Mouse (Mus musculus) hematopoietic stem cell, adult 5-6 weeks (primary cell): Measurements from ENCODE around the gene Tppp3. TPM values are rescaled to one million over a fixed set of nuclear protein-coding genes. Genes with fewer than 3 reads are reported as not detected.
A peak's percentile ranks its signal among the peaks of the same experiment; 100 is the strongest.

Experiments used
- ATAC-seq, 2 experiments: fragments of 125-278 bp in 1 of 2; replicated peaks in 1 of 2; 2 replicates each; pipeline ENCODE4 v1.8.0; 2016 to 2017; ENCODE audit warnings: inconsistent platforms in 2 of 2, mild to moderate bottlenecking in 2 of 2, moderate number of reproducible peaks in 2 of 2, low read depth in 1 of 2, moderate TSS enrichment in 1 of 2; ENCODE audit not compliant: low FRiP score in 2 of 2, poor library complexity in 2 of 2, severe bottlenecking in 2 of 2, insufficient read depth in 1 of 2, low TSS enrichment in 1 of 2
- total RNA-seq: library from RNA; stranded (forward); fragments of 172-1452, 232-1000 nt; gene quantifications from 2 replicates; pipeline ENCODE4 v1.2.3, GENCODE M21; 2017

Tppp3 gene
- total RNA-seq, 1 experiment from 2014 or later = not detected

- no peak for ATAC-seq
Measured at GRCm38 (mm10) chr8:105495350-105496302, 24.3 kb upstream of the Tppp3 start.

GRCm38 (mm10) chr8:105494566-105494965 is 23.2 kb upstream of the Tppp3 start:
- no peak for ATAC-seq

- ATAC-seq = no peak
Measured at GRCm38 (mm10) chr8:105493495-105493894, 22.2 kb upstream of the Tppp3 start.

GRCm38 (mm10) chr8:105489281-105489680 is 18.0 kb upstream of the Tppp3 start:
- ATAC-seq = no peak

- ATAC-seq = no peak
Measured at GRCm38 (mm10) chr8:105488082-105488481, 16.8 kb upstream of the Tppp3 start.

GRCm38 (mm10) chr8:105484392-105484791 is 13.1 kb upstream of the Tppp3 start:
- peak in 1 of 2 experiments; percentile 31; a peak in 1 of 4 replicates for ATAC-seq

- ATAC-seq = no peak
Measured at GRCm38 (mm10) chr8:105484030-105484368, 12.7 kb upstream of the Tppp3 start.

GRCm38 (mm10) chr8:105483212-105484029 is 12.1 kb upstream of the Tppp3 start:
- ATAC-seq = 0 out of 4 replicates have a peak, but pooled peaks of 1 of the 2 experiments have one; percentile 41

GRCm38 (mm10) chr8:105482123-105482522 is 10.8 kb upstream of the Tppp3 start:
- ATAC-seq = no peak

GRCm38 (mm10) chr8:105481453-105481852 is 10.1 kb upstream of the Tppp3 start:
- ATAC-seq = no peak

- ATAC-seq = no peak
Measured at GRCm38 (mm10) chr8:105481013-105481412, 9.7 kb upstream of the Tppp3 start.

- no peak for ATAC-seq
Measured at GRCm38 (mm10) chr8:105477792-105478191, 6.5 kb upstream of the Tppp3 start.

- ATAC-seq = peak in 1 of 2 experiments; percentile 40; a peak in 1 of 4 replicates
Measured at GRCm38 (mm10) chr8:105476628-105477413, 5.5 kb upstream of the Tppp3 start.

GRCm38 (mm10) chr8:105476161-105476560 is 4.8 kb upstream of the Tppp3 start:
- ATAC-seq = no peak

GRCm38 (mm10) chr8:105475742-105476141 is 4.4 kb upstream of the Tppp3 start:
- no peak for ATAC-seq

- ATAC-seq = no peak
Measured at GRCm38 (mm10) chr8:105475254-105475653, 3.9 kb upstream of the Tppp3 start.

- ATAC-seq = no peak
Measured at GRCm38 (mm10) chr8:105474680-105475079, 3.4 kb upstream of the Tppp3 start.
